Mouse (Mus musculus) frontal cortex, postnatal 36 days (tissue): ENCODE results near the gene Pold4.

ENCODE experiments used
- DNase-seq, 2 experiments: peaks; one replicate each; pipeline ENCODE4 v3.0.0; 2022; ENCODE audit warnings: low spot score in 2 of 2

The Pold4 gene

GRCm38 (mm10) chr19:4231253-4232185, at the start of gene Pold4:
Gene Pold4 (plus strand): TSS chr19:4231899.
- DNase-seq: peak; percentile 96 to 98

GRCm38 (mm10) chr19:4183689-4184088, 48.0 kb upstream of the Pold4 start:
- no peak for DNase-seq

- DNase-seq: no peak
These were observed 46.4 kb upstream of the Pold4 start for GRCm38 (mm10) chr19:4184976-4185975.

GRCm38 (mm10) chr19:4187303-4187702, 44.4 kb upstream of the Pold4 start:
- no peak for DNase-seq

GRCm38 (mm10) chr19:4189051-4189620, 42.6 kb upstream of the Pold4 start:
- no peak for DNase-seq

- DNase-seq: no peak
These were observed 40.8 kb upstream of the Pold4 start, which contains the start of gene Tbc1d10c for GRCm38 (mm10) chr19:4190831-4191334. Gene Tbc1d10c (minus strand): TSS chr19:4191284.

- peak; percentile 86 to 89 for DNase-seq
These were observed 40.0 kb upstream of the Pold4 start, which contains the start of gene Ppp1ca for GRCm38 (mm10) chr19:4191528-4192250. Gene Ppp1ca (plus strand): TSS chr19:4192065.

GRCm38 (mm10) chr19:4192251-4192985, 39.3 kb upstream of the Pold4 start:
- no peak for DNase-seq

- DNase-seq: no peak
These were observed 38.6 kb upstream of the Pold4 start for GRCm38 (mm10) chr19:4193129-4193528.

GRCm38 (mm10) chr19:4194021-4194724, 37.5 kb upstream of the Pold4 start:
- no peak for DNase-seq

GRCm38 (mm10) chr19:4194776-4195650, 36.7 kb upstream of the Pold4 start:
- no peak for DNase-seq

GRCm38 (mm10) chr19:4196048-4196447, 35.7 kb upstream of the Pold4 start:
- no peak for DNase-seq

GRCm38 (mm10) chr19:4196548-4196947, 35.2 kb upstream of the Pold4 start:
- DNase-seq: no peak

- no peak for DNase-seq
These were observed 34.5 kb upstream of the Pold4 start for GRCm38 (mm10) chr19:4197180-4197579.

- peak; percentile 90 to 96 for DNase-seq
These were observed 30.3 kb upstream of the Pold4 start, which contains the start of gene Rad9a for GRCm38 (mm10) chr19:4201291-4201909. Gene Rad9a (minus strand): TSS chr19:4201662.

GRCm38 (mm10) chr19:4202149-4202548, 29.6 kb upstream of the Pold4 start:
- DNase-seq: no peak

- DNase-seq: no peak
These were observed 28.6 kb upstream of the Pold4 start for GRCm38 (mm10) chr19:4203148-4203547.
